Mouse (Mus musculus) gastrocnemius, postnatal 25 days (tissue): Measurements from ENCODE around the gene B3galnt1. TPM values are rescaled to one million over a fixed set of nuclear protein-coding genes. Genes with fewer than 3 reads are reported as not detected.
"Not testable (repeated sequence)": the region's sequence is repeated elsewhere in the genome, so short reads cannot be mapped to it uniquely, and the experiment has no call there.

Experiments used
- DNase-seq: peaks from one replicate; pipeline ENCODE4 v3.0.0; 2022
- total RNA-seq, 2 experiments: library from RNA; stranded (reverse); gene quantifications; 1 replicate in 1 of 2; 2 replicates in 1 of 2; pipeline ENCODE4 v1.2.3; 2021

The B3galnt1 gene
- total RNA-seq, 2 experiments from 2014 or later: 2.2 to 3.0 TPM

- not testable (repeated sequence) for DNase-seq
Measured at GRCm38 (mm10) chr3:69565586-69565985, 33.2 kb downstream of the B3galnt1 start.

- no peak for DNase-seq
Measured at GRCm38 (mm10) chr3:69563406-69563805, 35.4 kb downstream of the B3galnt1 start.

- DNase-seq: no peak
Measured at GRCm38 (mm10) chr3:69561686-69562085, 37.1 kb downstream of the B3galnt1 start.

- no peak for DNase-seq
Measured at GRCm38 (mm10) chr3:69559975-69560330, 38.8 kb downstream of the B3galnt1 start.

GRCm38 (mm10) chr3:69559316-69559974 is 39.3 kb downstream of the B3galnt1 start:
- DNase-seq: no peak

GRCm38 (mm10) chr3:69556092-69556778 is 42.5 kb downstream of the B3galnt1 start:
- no peak for DNase-seq

- no peak for DNase-seq
Measured at GRCm38 (mm10) chr3:69555511-69555910, 43.2 kb downstream of the B3galnt1 start.

- no peak for DNase-seq
Measured at GRCm38 (mm10) chr3:69549602-69550001, 49.2 kb downstream of the B3galnt1 start.

GRCm38 (mm10) chr3:69548704-69549455 is 49.9 kb downstream of the B3galnt1 start:
- peak; percentile 54 for DNase-seq

GRCm38 (mm10) chr3:69545017-69545416 is 53.7 kb downstream of the B3galnt1 start:
- no peak for DNase-seq

GRCm38 (mm10) chr3:69543730-69544129 is 55.0 kb downstream of the B3galnt1 start:
- no peak for DNase-seq

GRCm38 (mm10) chr3:69542962-69543361 is 55.8 kb downstream of the B3galnt1 start:
- DNase-seq: peak; percentile 24

- no peak for DNase-seq
Measured at GRCm38 (mm10) chr3:69535941-69536647, 62.7 kb downstream of the B3galnt1 start.

- no peak for DNase-seq
Measured at GRCm38 (mm10) chr3:69535486-69535885, 63.3 kb downstream of the B3galnt1 start.

- no peak for DNase-seq
Measured at GRCm38 (mm10) chr3:69532687-69533086, 66.1 kb downstream of the B3galnt1 start.

- DNase-seq: no peak
Measured at GRCm38 (mm10) chr3:69531511-69531910, 67.2 kb downstream of the B3galnt1 start.

- no peak for DNase-seq
Measured at GRCm38 (mm10) chr3:69529576-69529975, 69.2 kb downstream of the B3galnt1 start.

- no peak for DNase-seq
Measured at GRCm38 (mm10) chr3:69527384-69527783, 71.4 kb downstream of the B3galnt1 start.

GRCm38 (mm10) chr3:69525072-69525529 is 73.7 kb downstream of the B3galnt1 start:
- peak; percentile 23 for DNase-seq

GRCm38 (mm10) chr3:69524356-69525071 is 74.2 kb downstream of the B3galnt1 start:
- DNase-seq: peak; percentile 80
